ENCODE assay signal across 8 mouse cellular contexts in genomic region chr16:16358481-16359100, GRCm38 (mm10). TPM values are rescaled to one million over a fixed set of nuclear protein-coding genes. Genes with fewer than 3 reads are reported as not detected.
A peak's percentile ranks its signal among the peaks of the same experiment; 100 is the strongest.
DNase-seq lines count a peak whose midpoint lies in the region; ATAC-seq and TF ChIP-seq lines count a peak whose summit lies in the region.

TSS of gene Dnm1l (minus strand) at chr16:16358959.

- intact Hi-C loops in gastrocnemius, adult 2 months (cut with DNase I) = loop anchor here (5.0 to 10.0 kb wide), 2 partner anchors 51 to 226 kb away; no protein-coding TSS in a partner anchor
- intact Hi-C loops in left cerebral cortex, adult 2 months (cut with DNase I) = loop anchor here (5.0 kb wide), 3 partner anchors 56 to 514 kb away; partner anchors contain the start of genes Top3b, Vpreb1 and Yars2

- no peaks in the 10 kb centered on the region for H3K36me3 ChIP-seq in hindbrain, postnatal 0 days (ENCODE audit: insufficient read depth, low read length)

- peaks cover 10% of the 10 kb centered on the region; the same call in 1 of the 2 replicates for H3K4me1 ChIP-seq in hindbrain, postnatal 0 days (ENCODE audit: insufficient read depth, low read length)

- H3K27ac ChIP-seq in gastrocnemius, adult 2 months = peak within 1 kb of the TSS; percentile 91
- H3K27ac ChIP-seq in hindbrain, postnatal 0 days = peak within 1 kb of the TSS; percentile 93
- H3K27ac ChIP-seq in left cerebral cortex, adult 2 months = peak within 1 kb of the TSS; percentile 96

- H3K27me3 ChIP-seq in hindbrain, postnatal 0 days (ENCODE audit: insufficient read depth, low read length) = no peaks in the 10 kb centered on the region

- H3K4me2 ChIP-seq in hindbrain, postnatal 0 days (ENCODE audit: low read depth, low read length) = peak within 1 kb of the TSS; percentile 61

- under 1% methylated on average over 55 of the region's 55 CpGs for whole genome bisulfite sequencing in hindbrain, postnatal 0 days

- peak; percentile 98 for ATAC-seq in common myeloid progenitor, adult 5-6 weeks (replicated peaks; ENCODE audit: low read depth, poor library complexity, severe bottlenecking)
- ATAC-seq in hindbrain, postnatal 0 days = peak; percentile 100
- ATAC-seq in megakaryocyte, adult 5-6 weeks (ENCODE audit: poor library complexity, severe bottlenecking) = peak; percentile 100

- peak; percentile 48 for TF ChIP-seq CTCF in gastrocnemius, adult 2 months (IDR thresholded peaks at IDR 0.05)
- TF ChIP-seq CTCF in hindbrain, postnatal 0 days (IDR thresholded peaks at IDR 0.05; ENCODE audit: low read depth) = peak; percentile 26; the same call in 1 of the 2 replicates
- peak; percentile 22 for TF ChIP-seq CTCF in left cerebral cortex, adult 2 months (IDR thresholded peaks at IDR 0.05)

- DNase-seq in ZHBTc4 (ENCODE audit: low read depth, low spot score) = peak; percentile 96
- DNase-seq in gastrocnemius, adult 2 months = peak; percentile 96
- peak; percentile 96 for DNase-seq in hindbrain, postnatal 0 days (ENCODE audit: low spot score)
- DNase-seq in left cerebral cortex, adult 2 months (ENCODE audit: extremely low spot score in 1 of 2, low spot score in 2 of 2) = peak; percentile 91 to 94
- DNase-seq in right cerebral cortex, adult 2 months (ENCODE audit: low spot score in 2 of 2) = peak; percentile 92 to 95
- DNase-seq in urinary bladder, postnatal 14 days (ENCODE audit: low spot score) = peak; percentile 93

- H3K9ac ChIP-seq in hindbrain, postnatal 0 days (replicated peaks; ENCODE audit: low read length) = peak within 1 kb of the TSS; percentile 84

- no peaks in the 10 kb centered on the region for H3K9me3 ChIP-seq in hindbrain, postnatal 0 days (ENCODE audit: low read length)

- H3K4me3 ChIP-seq in gastrocnemius, adult 2 months = peak within 1 kb of the TSS; percentile 76
- peak within 1 kb of the TSS; percentile 97 for H3K4me3 ChIP-seq in hindbrain, postnatal 0 days (ENCODE audit: low read length)
- peak within 1 kb of the TSS; percentile 96 for H3K4me3 ChIP-seq in left cerebral cortex, adult 2 months

RNA-seq across cellular contexts. Expression of gene Dnm1l, which starts in this region (rescaled TPM):
- total RNA-seq in common myeloid progenitor, adult 5-6 weeks (2017) = 103 and 104 TPM in 2 replicates
- total RNA-seq in gastrocnemius, adult 2 months (2021) = 10 to 100 TPM; 52.0 to 75.0 TPM
- 70.6 and 79.7 TPM in 2 replicates for total RNA-seq in hindbrain, postnatal 0 days (2014; rRNA removed)
- 109 and 113 TPM in 2 replicates for polyA plus RNA-seq in hindbrain, postnatal 0 days (2015; fragmentation: Nextera tagmentation; extraction: Ambion mirVana)
- total RNA-seq in left cerebral cortex, adult 2 months (2021) = 100 to 1,000 TPM; 197 to 198 TPM
- total RNA-seq in megakaryocyte, adult 5-6 weeks (2015) = 54.2 TPM in 2 replicates
- 38.9 and 45.5 TPM in 2 replicates for total RNA-seq in megakaryocyte, adult 5-6 weeks (2017)

Comparison
In these comparisons a context has a peak if more than half of its experiments do, and no peak if none do; other contexts are left out.
1. Peak in every context shown above with its lines: DNase-seq, ATAC-seq, H3K4me3 ChIP-seq and H3K27ac ChIP-seq.